Mouse (Mus musculus): ENCODE results near the gene Rbpj. TPM values are rescaled to one million over a fixed set of nuclear protein-coding genes. Genes with fewer than 3 reads are reported as not detected.
"Not testable (repeated sequence)": the region's sequence is repeated elsewhere in the genome, so short reads cannot be mapped to it uniquely, and the experiment has no call there.

The Rbpj gene
- total RNA-seq, 1 experiment from 2014 or later, result 49.7 TPM

DNA sequence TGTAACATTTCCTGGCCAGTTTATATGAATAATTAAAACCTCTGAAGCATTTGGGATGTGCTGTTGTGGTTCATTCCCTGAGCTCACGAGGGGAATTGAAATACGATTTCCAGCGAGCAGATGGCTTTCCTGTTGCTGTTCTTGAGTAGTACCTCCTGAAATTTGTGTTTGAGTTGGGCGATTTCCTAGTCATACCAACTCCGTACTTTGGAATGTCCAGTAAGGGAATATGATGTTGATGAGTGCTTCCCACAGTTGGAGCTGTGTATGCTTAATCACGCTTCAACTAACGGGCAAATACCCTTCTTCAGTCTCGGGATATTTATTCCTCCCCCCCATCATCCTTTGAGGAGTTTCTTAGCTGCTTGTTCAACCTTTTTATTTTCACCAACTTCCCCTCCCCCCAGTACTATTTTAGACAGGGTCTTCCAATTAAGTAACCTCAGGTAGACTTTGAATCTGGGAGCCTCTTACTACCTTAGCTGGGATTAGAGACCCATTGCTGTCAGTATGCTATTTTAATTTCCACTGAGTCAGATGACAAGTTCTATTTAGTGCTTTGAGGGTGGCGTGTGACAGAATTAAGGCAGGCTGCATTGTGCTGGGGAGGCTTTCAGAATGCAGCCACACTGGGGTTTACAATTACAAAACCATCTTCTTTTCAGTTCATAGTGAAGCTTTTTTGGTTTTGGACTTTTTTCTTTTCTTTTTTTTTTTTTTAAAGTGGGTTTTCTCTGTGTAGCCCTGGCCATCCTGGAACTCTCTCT is 141.5 kb downstream of the Rbpj start:
- no peak for ATAC-seq (replicated peaks; ENCODE audit: insufficient number of reproducible peaks, low FRiP score, low TSS enrichment, poor library complexity, severe bottlenecking)

GRCm38 (mm10) chr5:53618844-53619243 is 152.9 kb downstream of the Rbpj start:
- ATAC-seq (replicated peaks; ENCODE audit: insufficient number of reproducible peaks, low FRiP score, low TSS enrichment, poor library complexity, severe bottlenecking), result no peak

- no peak for ATAC-seq (replicated peaks; ENCODE audit: insufficient number of reproducible peaks, low FRiP score, low TSS enrichment, poor library complexity, severe bottlenecking)
These were observed 166.1 kb downstream of the Rbpj start for GRCm38 (mm10) chr5:53632026-53632425.

- ATAC-seq (replicated peaks; ENCODE audit: insufficient number of reproducible peaks, low FRiP score, low TSS enrichment, poor library complexity, severe bottlenecking), result no peak
These were observed 170.8 kb downstream of the Rbpj start for GRCm38 (mm10) chr5:53636795-53637194.

GRCm38 (mm10) chr5:53637206-53637605 is 171.3 kb downstream of the Rbpj start:
- ATAC-seq (replicated peaks; ENCODE audit: insufficient number of reproducible peaks, low FRiP score, low TSS enrichment, poor library complexity, severe bottlenecking), result no peak

GRCm38 (mm10) chr5:53638647-53639046 is 172.7 kb downstream of the Rbpj start:
- no peak for ATAC-seq (replicated peaks; ENCODE audit: insufficient number of reproducible peaks, low FRiP score, low TSS enrichment, poor library complexity, severe bottlenecking)

GRCm38 (mm10) chr5:53646669-53647068 is 180.7 kb downstream of the Rbpj start:
- no peak for ATAC-seq (replicated peaks; ENCODE audit: insufficient number of reproducible peaks, low FRiP score, low TSS enrichment, poor library complexity, severe bottlenecking)

GRCm38 (mm10) chr5:53647358-53647757 is 181.4 kb downstream of the Rbpj start:
- ATAC-seq (replicated peaks; ENCODE audit: insufficient number of reproducible peaks, low FRiP score, low TSS enrichment, poor library complexity, severe bottlenecking), result no peak

GRCm38 (mm10) chr5:53656596-53656995 is 190.6 kb downstream of the Rbpj start:
- ATAC-seq (replicated peaks; ENCODE audit: insufficient number of reproducible peaks, low FRiP score, low TSS enrichment, poor library complexity, severe bottlenecking), result no peak

DNA sequence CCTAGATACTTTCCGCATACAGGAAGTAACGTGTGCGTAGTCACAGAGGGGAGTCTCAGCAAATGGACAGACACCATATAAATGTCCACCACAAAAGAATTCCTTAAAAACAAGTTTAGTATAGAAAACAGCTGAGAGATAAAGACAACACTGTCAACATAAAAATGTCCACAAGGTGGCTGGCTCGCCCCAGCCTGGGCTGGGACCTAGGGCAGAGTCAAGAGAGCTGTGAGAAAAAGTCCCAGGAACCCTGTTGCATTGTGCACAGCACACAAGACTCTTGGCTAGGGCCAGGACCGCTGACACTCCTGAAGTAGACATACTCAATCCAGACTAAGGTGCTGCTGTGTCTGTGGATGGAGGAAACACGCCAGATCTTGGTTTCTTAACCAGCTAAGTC is 192.0 kb downstream of the Rbpj start:
- ATAC-seq (replicated peaks; ENCODE audit: insufficient number of reproducible peaks, low FRiP score, low TSS enrichment, poor library complexity, severe bottlenecking), result no peak

DNA sequence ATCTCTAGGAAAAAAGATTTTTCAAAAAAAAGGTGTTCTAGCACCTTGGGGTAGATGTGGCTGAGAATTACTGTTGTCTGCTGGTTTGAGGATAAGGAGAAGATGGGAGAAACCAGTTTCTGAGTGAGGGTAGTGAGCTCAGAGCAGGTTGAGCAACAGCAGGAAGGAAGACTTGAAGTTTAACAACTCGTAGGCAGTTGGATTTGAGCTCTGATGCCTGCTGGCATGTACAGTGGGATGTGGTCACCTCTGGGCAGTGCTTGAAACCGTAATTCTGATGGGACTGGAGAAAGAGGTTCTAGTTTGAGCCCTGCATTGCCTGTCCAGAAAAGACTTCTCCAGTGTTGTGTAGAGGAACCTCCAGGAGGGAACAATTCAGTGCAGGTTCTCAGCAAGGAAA is 195.6 kb downstream of the Rbpj start:
- ATAC-seq (replicated peaks; ENCODE audit: insufficient number of reproducible peaks, low FRiP score, low TSS enrichment, poor library complexity, severe bottlenecking), result no peak

GRCm38 (mm10) chr5:53662413-53662812 is 196.5 kb downstream of the Rbpj start:
- ATAC-seq (replicated peaks; ENCODE audit: insufficient number of reproducible peaks, low FRiP score, low TSS enrichment, poor library complexity, severe bottlenecking), result no peak

DNA sequence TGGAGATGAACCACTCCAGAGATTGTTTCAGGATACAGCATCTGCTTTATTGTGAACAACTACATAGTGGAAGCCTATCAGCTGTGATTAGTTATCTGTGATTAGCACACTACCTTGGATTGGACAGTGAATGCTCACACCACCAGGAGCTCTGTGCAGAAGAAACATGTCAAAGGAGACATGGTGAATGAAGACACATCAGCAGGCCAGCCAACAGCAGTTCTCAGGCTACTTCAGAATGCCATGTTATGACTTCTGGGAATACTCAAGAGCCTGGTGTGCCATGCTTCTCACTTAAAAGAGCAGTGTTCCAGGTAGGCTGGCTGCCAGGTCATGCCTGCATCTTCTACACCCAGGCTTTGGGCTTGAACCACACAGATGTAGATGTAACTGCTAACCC is 197.7 kb downstream of the Rbpj start:
- ATAC-seq (replicated peaks; ENCODE audit: insufficient number of reproducible peaks, low FRiP score, low TSS enrichment, poor library complexity, severe bottlenecking), result no peak

- ATAC-seq (replicated peaks; ENCODE audit: insufficient number of reproducible peaks, low FRiP score, low TSS enrichment, poor library complexity, severe bottlenecking), result no peak
These were observed 202.1 kb downstream of the Rbpj start for GRCm38 (mm10) chr5:53668021-53668420.

DNA sequence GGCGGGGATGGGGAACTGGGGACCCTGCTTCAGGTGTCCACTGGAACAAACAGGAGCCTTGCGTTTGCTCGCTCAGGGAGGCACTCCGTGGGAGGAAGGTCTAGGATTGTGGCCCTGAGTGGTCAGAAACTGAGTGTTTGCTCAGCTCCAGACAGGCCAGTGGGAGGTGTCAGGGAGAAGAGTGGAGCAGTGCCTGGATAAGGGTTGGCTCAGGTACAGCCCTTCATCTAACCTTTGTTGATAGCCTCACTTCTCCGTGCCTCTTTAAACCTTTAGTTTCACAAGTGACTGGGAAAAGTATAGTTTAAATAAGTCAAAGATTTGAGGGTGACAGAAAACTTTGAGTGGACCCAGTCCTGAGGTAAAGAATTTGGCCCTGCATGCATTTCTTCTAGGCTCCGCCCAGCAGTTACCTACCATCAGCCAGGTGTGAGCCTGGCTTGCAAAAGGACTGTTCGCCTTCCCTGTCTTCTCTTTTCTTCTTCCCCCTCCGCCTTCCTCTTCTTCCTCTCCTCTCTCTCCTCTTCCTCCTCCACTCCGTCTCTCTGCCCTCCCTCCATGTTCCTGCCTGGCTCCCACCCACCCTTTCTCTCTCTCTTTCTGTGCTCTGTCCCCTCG is 204.5 kb downstream of the Rbpj start:
- ATAC-seq (replicated peaks; ENCODE audit: insufficient number of reproducible peaks, low FRiP score, low TSS enrichment, poor library complexity, severe bottlenecking), result no peak

GRCm38 (mm10) chr5:53671507-53671906 is 205.6 kb downstream of the Rbpj start:
- ATAC-seq (replicated peaks; ENCODE audit: insufficient number of reproducible peaks, low FRiP score, low TSS enrichment, poor library complexity, severe bottlenecking), result no peak

- ATAC-seq (replicated peaks; ENCODE audit: insufficient number of reproducible peaks, low FRiP score, low TSS enrichment, poor library complexity, severe bottlenecking), result no peak
These were observed 206.4 kb downstream of the Rbpj start for GRCm38 (mm10) chr5:53672352-53672751.

DNA sequence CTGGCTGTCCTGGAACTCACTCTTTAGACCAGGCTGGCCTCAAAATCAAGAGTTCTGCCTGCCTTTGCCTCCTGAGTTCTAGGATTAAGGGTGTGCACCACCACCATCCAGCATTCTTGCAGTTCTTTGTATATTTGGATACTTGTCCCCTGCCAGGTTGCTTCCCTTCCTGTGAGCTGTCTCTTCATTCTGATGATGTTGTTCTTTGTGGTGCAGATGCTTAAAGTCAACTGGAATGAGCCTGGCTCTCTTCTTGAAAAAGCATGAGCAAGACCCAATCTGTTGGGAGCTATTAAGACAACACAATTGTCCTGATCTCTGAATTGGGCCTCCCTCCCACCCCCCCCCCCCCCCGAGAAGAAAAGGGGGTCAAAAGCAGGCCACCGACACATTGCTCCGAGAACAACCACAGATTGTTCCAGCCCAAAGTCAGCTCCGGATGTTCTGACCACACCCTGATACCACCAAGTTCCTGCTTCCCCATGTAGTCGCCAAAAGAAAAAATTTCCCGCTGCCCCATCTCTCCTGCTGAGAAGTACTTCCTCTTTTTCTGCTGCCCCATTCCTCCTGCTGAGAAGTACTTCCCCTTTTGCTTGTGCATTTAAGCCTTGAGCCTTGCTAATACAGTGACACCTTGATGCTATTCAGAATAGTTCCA is 207.7 kb downstream of the Rbpj start:
- ATAC-seq (replicated peaks; ENCODE audit: insufficient number of reproducible peaks, low FRiP score, low TSS enrichment, poor library complexity, severe bottlenecking), result not testable (repeated sequence)

DNA sequence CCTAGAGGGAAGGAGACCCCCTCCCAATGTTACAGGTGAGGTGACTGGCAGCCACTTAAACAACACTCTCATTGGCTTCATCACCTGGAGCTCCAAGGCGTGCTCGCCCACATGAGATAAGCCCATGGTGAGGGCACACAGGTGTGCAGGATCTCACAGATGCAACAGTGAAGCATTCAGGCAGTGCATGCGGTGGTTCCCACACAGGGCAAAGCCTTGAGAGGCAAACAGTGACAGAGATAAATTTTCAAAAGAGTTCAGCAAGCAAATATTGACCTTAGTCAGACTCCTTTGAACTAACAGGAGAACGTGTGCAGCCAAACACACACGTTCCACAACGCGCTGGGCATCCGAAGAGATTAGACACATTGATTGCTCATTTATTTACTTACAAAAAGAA is 210.7 kb downstream of the Rbpj start:
- no peak for ATAC-seq (replicated peaks; ENCODE audit: insufficient number of reproducible peaks, low FRiP score, low TSS enrichment, poor library complexity, severe bottlenecking)

All from monocyte, adult 5-6 weeks (primary cell).